Mouse (Mus musculus) testis, adult 2 months (tissue): ENCODE data around the gene Mecr.

Experiments used
- CTCF ChIP-seq: fragments of 200-500 bp; IDR thresholded peaks from 2 replicates; pipeline ENCODE4 v1.5.1; 2012; ENCODE audit warnings: low read depth, mild to moderate bottlenecking, inconsistent platforms, low read length, moderate library complexity; ENCODE audit not compliant: control insufficient read depth, insufficient read depth, insufficient replicate concordance
- POLR2A ChIP-seq: fragments of 200-500 bp; IDR thresholded peaks from 2 replicates; pipeline ENCODE4 v1.6.1; 2012; ENCODE audit warnings: low read depth, mild to moderate bottlenecking, inconsistent platforms, low read length, moderate library complexity; ENCODE audit not compliant: control insufficient read depth

- TF ChIP-seq POLR2A (no peak), CTCF (no peak)
These were observed 57.8 kb downstream of the Mecr start for GRCm38 (mm10) chr4:131901090-131901489.
